Mouse (Mus musculus): Measurements from ENCODE around the gene E030030I06Rik. TPM values are rescaled to one million over a fixed set of nuclear protein-coding genes. Genes with fewer than 3 reads are reported as not detected.
A peak's percentile ranks its signal among the peaks of the same experiment; 100 is the strongest.
"Not testable (repeated sequence)": the region's sequence is repeated elsewhere in the genome, so short reads cannot be mapped to it uniquely, and the experiment has no call there.

The E030030I06Rik gene
- polyA plus RNA-seq, 1 experiment: 4.0 TPM

DNA sequence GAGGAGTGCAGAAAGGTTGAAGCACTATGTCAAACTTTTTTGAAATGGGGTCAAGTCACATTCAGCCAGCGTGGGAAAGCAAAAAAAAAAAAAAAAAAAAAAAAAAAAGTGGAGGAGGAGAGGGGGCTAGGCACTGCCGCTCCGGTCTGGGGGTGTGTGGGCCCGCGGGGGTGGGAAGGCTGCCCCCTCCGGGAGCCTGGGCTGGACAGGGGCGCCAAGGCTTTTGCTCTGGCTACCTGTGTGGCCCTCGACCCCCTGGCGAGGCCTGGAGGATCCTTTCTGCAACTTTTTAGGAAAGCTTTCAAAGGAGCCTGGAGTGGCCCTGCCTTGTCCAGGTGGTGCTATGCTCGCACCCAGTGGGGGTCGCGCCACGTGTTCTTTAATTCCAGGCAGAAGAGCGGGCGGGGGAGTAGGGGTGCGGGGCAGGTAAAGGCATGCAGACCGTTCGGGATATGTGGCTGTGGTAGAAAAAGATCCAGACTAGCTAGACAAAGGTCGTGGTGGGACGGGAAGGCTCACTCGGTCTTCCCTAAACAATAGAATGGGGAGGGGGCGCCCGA is 10.6 kb upstream of the E030030I06Rik start:
- H3K4me1 ChIP-seq (ENCODE audit: control insufficient read depth, insufficient read depth, low read length): no peaks in the 10 kb centered on the region
- TF ChIP-seq CTCF (IDR thresholded peaks at IDR 0.05; ENCODE audit: low read depth, low read length) (no peak), POLR2A (IDR thresholded peaks at IDR 0.05; ENCODE audit: borderline replicate concordance, low read depth, low read length) (no peak)
- H3K27ac ChIP-seq (ENCODE audit: insufficient read depth, low read depth, low read length): no peak overlapping the region
- no peak overlapping the region for H3K4me3 ChIP-seq (ENCODE audit: insufficient read depth, low read length)

DNA sequence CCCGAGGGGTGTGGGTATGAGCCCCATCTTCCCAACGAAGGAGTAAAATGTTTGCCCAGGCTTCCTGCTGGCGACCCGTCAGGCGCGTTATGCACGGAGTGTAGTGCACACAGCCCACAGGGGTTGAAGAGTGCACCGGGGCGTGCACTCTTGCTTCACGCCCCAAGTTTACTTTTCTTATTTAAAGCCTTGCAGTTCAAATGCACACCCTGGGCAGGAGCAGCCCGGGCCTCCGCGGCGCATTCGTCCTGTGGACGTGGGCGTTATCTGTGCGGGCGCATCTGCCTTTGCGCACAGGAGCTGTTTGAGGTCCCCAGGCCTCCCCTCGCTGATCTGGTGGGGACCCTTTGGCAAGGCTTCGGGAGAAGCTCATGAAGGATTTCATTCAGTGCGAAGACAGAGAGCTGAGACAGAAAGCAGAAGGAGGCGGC is 10.1 kb upstream of the E030030I06Rik start:
- Histone ChIP-seq H3K4me1 (ENCODE audit: control insufficient read depth, insufficient read depth, low read length) (no peaks in the 10 kb centered on the region), H3K27ac (ENCODE audit: insufficient read depth, low read depth, low read length) (no peak overlapping the region), H3K4me3 (ENCODE audit: insufficient read depth, low read length) (peak overlapping the region; percentile 21)
- TF ChIP-seq CTCF (IDR thresholded peaks at IDR 0.05; ENCODE audit: low read depth, low read length): no peak
- no peak for TF ChIP-seq POLR2A (IDR thresholded peaks at IDR 0.05; ENCODE audit: borderline replicate concordance, low read depth, low read length)

DNA sequence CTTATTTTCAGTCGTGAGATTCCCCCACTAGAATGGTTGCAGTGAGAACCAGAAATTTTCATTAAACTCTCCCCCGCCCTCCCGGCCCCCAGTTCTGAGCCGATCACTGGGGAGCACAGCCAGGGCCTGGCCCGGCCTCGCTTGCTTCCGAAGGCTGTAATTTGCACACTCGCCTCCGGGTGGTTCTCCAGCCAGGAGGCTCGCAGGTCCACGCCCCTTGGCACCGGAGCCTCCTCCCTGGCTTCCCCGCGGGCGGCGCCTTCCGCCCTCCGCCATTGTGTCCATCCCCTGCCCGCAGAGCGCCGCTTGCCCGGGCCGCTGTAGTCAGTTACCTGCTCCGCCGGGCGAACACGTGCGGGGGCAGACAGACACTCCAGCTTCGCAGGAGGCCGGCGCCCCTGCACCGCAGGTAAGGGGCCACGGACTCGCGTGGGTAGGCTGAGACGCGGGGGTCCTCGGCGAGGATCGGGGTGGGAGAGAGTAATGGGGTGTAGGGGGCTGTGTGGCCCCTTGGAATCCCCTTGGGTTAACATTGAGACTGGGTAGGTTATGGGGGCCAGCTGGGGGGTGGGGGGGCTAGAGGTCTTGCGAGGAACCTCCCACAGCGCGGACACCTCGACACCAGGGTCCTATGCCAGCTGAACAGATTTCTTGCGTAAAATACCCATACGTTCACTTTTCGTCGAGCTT is 9.4 kb upstream of the E030030I06Rik start, which contains the start of the genes Raet1e and H60b:
Gene Raet1e (plus strand): TSS at position 260 of the 690 bp plus-strand sequence.
Gene H60b (plus strand): TSS at position 277 of the 690 bp plus-strand sequence.
- H3K27ac ChIP-seq (ENCODE audit: insufficient read depth, low read depth, low read length); H3K4me1 ChIP-seq (ENCODE audit: control insufficient read depth, insufficient read depth, low read length): not testable (repeated sequence)
- H3K4me3 ChIP-seq (ENCODE audit: insufficient read depth, low read length): peak within 1 kb of the TSS; percentile 56

DNA sequence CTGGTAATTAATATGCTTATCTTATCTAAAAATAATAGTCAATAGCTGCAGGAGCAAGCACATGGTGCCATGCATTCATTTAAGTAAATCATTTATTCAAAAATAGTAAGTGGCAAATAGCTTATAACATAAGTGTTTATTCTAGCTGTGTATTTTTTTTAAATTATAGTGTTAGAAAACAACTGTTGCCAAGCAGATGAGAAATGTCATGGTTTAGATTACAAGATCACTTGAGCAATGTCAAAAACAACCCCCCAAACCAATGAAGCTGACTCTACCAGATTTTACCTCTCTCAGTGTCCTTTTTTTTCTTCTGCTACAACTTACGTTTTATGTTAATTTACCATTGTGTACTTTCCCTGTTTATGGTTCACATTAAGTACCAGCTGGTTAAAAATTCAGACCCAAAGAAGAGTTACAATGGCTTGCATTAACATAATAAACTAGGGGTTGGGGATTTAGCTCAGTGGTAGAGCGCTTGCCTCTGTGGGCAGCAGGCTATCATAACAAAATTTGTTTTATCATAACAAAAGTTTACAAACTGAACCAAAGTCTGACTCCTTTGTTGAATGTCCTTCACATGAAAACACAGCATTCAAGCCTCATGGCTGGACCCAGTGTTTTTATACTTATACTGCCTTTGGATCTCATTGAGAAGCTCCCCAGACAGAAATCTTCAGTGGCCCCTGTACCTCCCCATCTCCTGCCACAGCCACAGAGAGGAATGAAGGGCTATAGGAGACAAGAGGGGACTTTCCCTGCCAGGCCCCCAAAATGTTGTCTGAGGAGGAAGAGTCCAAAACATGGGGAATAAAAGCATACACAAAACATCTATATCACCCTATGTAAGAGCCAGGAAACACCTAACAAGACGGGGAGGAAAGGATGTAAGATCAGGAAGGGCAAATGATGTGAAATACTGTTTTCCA is 6.1 kb upstream of the E030030I06Rik start:
- Histone ChIP-seq H3K4me3 (ENCODE audit: insufficient read depth, low read length) (no peak overlapping the region), H3K4me1 (ENCODE audit: control insufficient read depth, insufficient read depth, low read length) (no peaks in the 10 kb centered on the region), H3K27ac (ENCODE audit: insufficient read depth, low read depth, low read length) (no peak overlapping the region)
- TF ChIP-seq POLR2A (IDR thresholded peaks at IDR 0.05; ENCODE audit: borderline replicate concordance, low read depth, low read length) (no peak), CTCF (IDR thresholded peaks at IDR 0.05; ENCODE audit: low read depth, low read length) (no peak)

DNA sequence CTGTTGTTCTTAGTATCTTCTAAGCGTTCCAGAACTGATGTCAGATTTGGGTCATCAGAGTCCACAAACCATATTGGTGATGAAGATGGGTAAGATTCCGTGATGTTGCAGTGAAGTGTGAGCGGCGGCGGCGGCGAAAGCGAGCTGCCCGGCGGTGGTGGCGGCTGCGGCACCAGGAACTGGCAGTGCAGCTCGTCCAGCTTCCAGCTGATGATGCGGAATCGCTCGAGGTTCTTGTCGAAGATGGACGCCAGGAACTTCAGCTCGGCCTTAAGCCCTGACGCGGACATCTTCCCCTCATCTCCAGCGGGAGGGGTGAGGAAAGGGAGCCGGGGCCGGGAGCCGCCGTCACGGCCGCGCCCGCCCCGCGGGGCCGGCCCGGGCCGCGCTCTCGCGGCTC is 5.1 kb upstream of the E030030I06Rik start:
- H3K27ac ChIP-seq (ENCODE audit: insufficient read depth, low read depth, low read length); H3K4me1 ChIP-seq (ENCODE audit: control insufficient read depth, insufficient read depth, low read length): not testable (repeated sequence)
- H3K4me3 ChIP-seq (ENCODE audit: insufficient read depth, low read length): peak overlapping the region; percentile 39

DNA sequence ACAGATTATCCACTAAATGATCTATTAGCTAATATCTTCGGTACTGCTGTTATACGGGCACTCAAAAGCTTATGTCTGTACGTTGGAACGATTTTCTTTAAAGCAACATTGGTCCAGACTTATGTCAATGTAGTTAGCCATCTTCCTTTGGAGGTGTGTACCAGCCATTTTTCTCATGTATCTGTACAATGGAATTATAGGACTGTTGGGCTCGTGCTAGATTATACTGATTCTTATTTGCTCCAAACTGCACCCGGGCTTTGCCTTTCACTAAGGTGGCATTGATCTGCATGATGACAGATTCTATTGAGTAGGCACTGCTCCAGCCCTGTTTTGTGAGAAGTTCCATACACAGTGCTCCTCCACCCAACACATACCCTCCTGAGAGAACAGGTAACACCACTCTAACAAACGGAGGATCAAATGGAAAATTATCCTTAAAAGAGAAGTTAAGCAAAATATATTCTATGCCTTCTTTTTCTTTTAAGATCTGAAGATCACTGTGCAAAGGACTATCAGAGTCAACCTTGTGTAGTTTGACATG is 4.1 kb upstream of the E030030I06Rik start:
- H3K4me3 ChIP-seq (ENCODE audit: insufficient read depth, low read length); H3K4me1 ChIP-seq (ENCODE audit: control insufficient read depth, insufficient read depth, low read length); H3K27ac ChIP-seq (ENCODE audit: insufficient read depth, low read depth, low read length): not testable (repeated sequence)

DNA sequence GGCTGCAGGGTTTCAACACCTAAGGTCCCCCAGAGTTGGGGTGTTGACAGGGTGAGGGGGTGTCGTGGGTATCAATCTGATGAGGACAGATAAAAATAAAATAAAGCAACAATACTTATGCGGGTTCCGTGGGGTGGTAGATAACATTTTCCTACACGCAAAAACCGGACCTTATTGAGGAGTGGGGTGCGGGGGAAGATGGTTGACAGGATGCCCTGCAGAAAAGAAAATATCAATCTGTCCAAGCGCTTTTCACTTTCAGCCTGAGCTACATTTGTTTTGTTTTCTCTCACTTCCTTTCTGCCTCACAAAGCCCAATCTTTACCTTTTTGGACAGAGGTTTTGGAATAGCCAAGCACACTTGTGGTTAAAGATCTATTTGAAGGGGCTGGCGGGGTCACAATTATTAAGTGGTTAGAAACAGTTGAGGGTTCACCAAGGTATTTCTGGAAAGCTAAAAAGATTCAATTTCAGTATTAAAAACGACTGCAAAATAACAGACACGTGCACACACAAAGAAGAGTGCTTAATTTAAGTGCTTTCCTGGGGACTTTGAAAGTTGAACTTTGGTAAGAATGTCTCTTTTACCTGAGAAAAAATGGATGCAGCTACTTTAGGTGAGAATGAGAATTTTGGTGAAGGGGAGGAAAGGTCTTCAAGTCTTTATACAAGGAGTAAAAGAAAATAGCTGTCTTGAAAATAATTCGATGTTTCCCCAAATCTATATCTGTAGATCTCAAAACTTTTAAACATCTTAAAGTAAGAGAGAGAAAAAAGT is 3.0 kb upstream of the E030030I06Rik start:
- not testable (repeated sequence) for H3K4me1 ChIP-seq (ENCODE audit: control insufficient read depth, insufficient read depth, low read length); H3K27ac ChIP-seq (ENCODE audit: insufficient read depth, low read depth, low read length); H3K4me3 ChIP-seq (ENCODE audit: insufficient read depth, low read length)

DNA sequence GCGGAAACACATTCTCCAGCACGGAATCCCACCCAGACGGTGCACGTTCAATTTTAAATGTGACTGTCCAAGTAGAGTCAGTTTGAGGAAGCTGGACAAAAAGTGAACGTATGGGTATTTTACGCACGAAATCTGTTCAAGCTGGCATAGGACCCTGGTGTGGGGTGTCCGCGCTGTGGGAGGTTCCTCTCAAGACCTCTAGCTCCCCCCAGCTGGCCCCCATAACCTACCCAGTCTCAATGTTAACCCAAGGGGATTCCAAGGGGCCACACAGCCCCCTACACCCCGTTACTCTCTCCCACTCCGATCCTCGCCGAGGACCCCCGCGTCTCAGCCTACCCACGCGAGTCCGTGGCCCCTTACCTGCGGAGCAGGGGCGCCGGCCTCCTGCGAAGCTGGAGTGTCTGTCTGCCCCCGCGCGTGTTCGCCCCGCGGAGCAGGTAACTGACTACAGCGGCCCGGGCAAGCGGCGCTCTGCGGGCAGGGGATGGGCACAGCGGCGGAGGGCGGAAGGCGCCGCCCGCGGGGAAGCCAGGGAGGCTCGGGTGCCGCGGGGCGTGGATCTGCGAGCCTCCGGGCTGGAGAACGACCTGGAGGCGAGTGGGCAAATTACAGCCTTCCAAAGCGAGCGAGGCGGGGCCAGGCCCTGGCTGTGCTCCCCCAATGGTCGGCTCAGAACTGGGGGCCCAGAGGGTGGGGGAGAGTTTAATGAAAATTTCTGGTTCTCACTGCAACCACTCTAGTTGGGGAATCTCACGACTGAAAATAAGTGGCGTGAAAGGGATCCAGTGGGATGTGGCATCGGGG is 2.2 kb upstream of the E030030I06Rik start:
- H3K4me1 ChIP-seq (ENCODE audit: control insufficient read depth, insufficient read depth, low read length); H3K27ac ChIP-seq (ENCODE audit: insufficient read depth, low read depth, low read length): not testable (repeated sequence)
- H3K4me3 ChIP-seq (ENCODE audit: insufficient read depth, low read length): peak overlapping the region; percentile 99

DNA sequence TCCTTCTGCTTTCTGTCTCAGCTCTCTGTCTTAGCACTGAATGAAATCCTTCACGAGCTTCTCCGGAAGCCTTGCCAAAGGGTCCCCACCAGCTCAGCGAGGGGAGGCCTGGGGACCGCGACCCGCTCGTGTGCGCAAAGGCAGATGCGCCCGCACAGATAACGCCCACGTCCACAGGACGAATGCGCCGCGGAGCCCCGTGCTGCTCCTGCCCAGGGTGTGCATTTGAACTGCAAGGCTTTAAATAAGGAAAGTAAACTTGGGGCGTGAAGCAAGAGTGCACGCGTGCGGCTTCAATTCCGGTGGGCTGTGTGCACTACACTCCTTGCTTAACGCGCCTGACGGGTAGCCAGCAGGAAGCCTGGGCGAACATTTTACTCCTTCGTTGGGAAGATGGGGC is 1.5 kb upstream of the E030030I06Rik start:
- Histone ChIP-seq H3K27ac (ENCODE audit: insufficient read depth, low read depth, low read length) (no peak overlapping the region), H3K4me1 (ENCODE audit: control insufficient read depth, insufficient read depth, low read length) (no peaks in the 10 kb centered on the region), H3K4me3 (ENCODE audit: insufficient read depth, low read length) (peak overlapping the region; percentile 99)
- no peak for TF ChIP-seq CTCF (IDR thresholded peaks at IDR 0.05; ENCODE audit: low read depth, low read length)
- TF ChIP-seq POLR2A (IDR thresholded peaks at IDR 0.05; ENCODE audit: borderline replicate concordance, low read depth, low read length): no peak
